Mouse (Mus musculus): ENCODE results near the gene Ppp4r3a. TPM values are rescaled to one million over a fixed set of nuclear protein-coding genes. Genes with fewer than 3 reads are reported as not detected.
"Not testable (repeated sequence)": the region's sequence is repeated elsewhere in the genome, so short reads cannot be mapped to it uniquely, and the experiment has no call there.

Gene Ppp4r3a
- 1.8 and 2.2 TPM in 2 replicates for polyA plus RNA-seq (2012)

- no peaks in the 10 kb centered on the region for H3K27me3 ChIP-seq (ENCODE audit: control insufficient read depth)
- H3K9me3 ChIP-seq (ENCODE audit: control insufficient read depth, low read length): no peaks in the 10 kb centered on the region
- TF ChIP-seq TAL1 (IDR thresholded peaks at IDR 0.05; ENCODE audit: low read length) (no peak), GATA1 (IDR thresholded peaks at IDR 0.05; ENCODE audit: low read length) (no peak)
- peaks cover 39% of the 10 kb centered on the region for H3K36me3 ChIP-seq (ENCODE audit: control insufficient read depth)
- H3K4me1 ChIP-seq (ENCODE audit: control insufficient read depth): peaks cover 41% of the 10 kb centered on the region
- peak within 1 kb of the TSS; percentile 98 for H3K4me3 ChIP-seq (replicated peaks)
Measured at GRCm38 (mm10) chr12:101083076-101083838, at the start of gene Ppp4r3a. Gene Ppp4r3a, minus strand, starts transcription at chr12:101083702.

GRCm38 (mm10) chr12:101123013-101123412, 39.5 kb upstream of the Ppp4r3a start:
- TF ChIP-seq GATA1 (IDR thresholded peaks at IDR 0.05; ENCODE audit: low read length): no peak
- H3K9me3 ChIP-seq (ENCODE audit: control insufficient read depth, low read length): no peaks in the 10 kb centered on the region
- H3K4me1 ChIP-seq (ENCODE audit: control insufficient read depth): no peaks in the 10 kb centered on the region
- H3K36me3 ChIP-seq (ENCODE audit: control insufficient read depth): no peaks in the 10 kb centered on the region
- no peak overlapping the region for H3K4me3 ChIP-seq (replicated peaks)
- no peaks in the 10 kb centered on the region for H3K27me3 ChIP-seq (ENCODE audit: control insufficient read depth)

- H3K9me3 ChIP-seq (ENCODE audit: control insufficient read depth, low read length); H3K36me3 ChIP-seq (ENCODE audit: control insufficient read depth); H3K4me3 ChIP-seq (replicated peaks); H3K4me1 ChIP-seq (ENCODE audit: control insufficient read depth); H3K27me3 ChIP-seq (ENCODE audit: control insufficient read depth): not testable (repeated sequence)
Measured at GRCm38 (mm10) chr12:101122066-101122465, 38.6 kb upstream of the Ppp4r3a start.

- H3K27me3 ChIP-seq (ENCODE audit: control insufficient read depth); H3K4me1 ChIP-seq (ENCODE audit: control insufficient read depth); H3K36me3 ChIP-seq (ENCODE audit: control insufficient read depth); H3K4me3 ChIP-seq (replicated peaks); H3K9me3 ChIP-seq (ENCODE audit: control insufficient read depth, low read length): not testable (repeated sequence)
Measured at GRCm38 (mm10) chr12:101109794-101110585, 26.5 kb upstream of the Ppp4r3a start.

GRCm38 (mm10) chr12:101107722-101108121, 24.2 kb upstream of the Ppp4r3a start:
- Histone ChIP-seq H3K36me3 (ENCODE audit: control insufficient read depth) (no peaks in the 10 kb centered on the region), H3K4me1 (ENCODE audit: control insufficient read depth) (no peaks in the 10 kb centered on the region), H3K4me3 (replicated peaks) (no peak overlapping the region), H3K27me3 (ENCODE audit: control insufficient read depth) (no peaks in the 10 kb centered on the region), H3K9me3 (ENCODE audit: control insufficient read depth, low read length) (no peaks in the 10 kb centered on the region)
- TF ChIP-seq TAL1 (IDR thresholded peaks at IDR 0.05; ENCODE audit: low read length) (no peak), GATA1 (IDR thresholded peaks at IDR 0.05; ENCODE audit: low read length) (no peak)

GRCm38 (mm10) chr12:101105571-101105970, 22.1 kb upstream of the Ppp4r3a start:
- H3K4me1 ChIP-seq (ENCODE audit: control insufficient read depth): no peaks in the 10 kb centered on the region
- no peak overlapping the region for H3K4me3 ChIP-seq (replicated peaks)
- H3K9me3 ChIP-seq (ENCODE audit: control insufficient read depth, low read length): peaks cover 5% of the 10 kb centered on the region; the same call in 1 of the 2 replicates
- TF ChIP-seq GATA1 (IDR thresholded peaks at IDR 0.05; ENCODE audit: low read length): no peak
- no peaks in the 10 kb centered on the region for H3K36me3 ChIP-seq (ENCODE audit: control insufficient read depth)
- H3K27me3 ChIP-seq (ENCODE audit: control insufficient read depth): no peaks in the 10 kb centered on the region

- Histone ChIP-seq H3K9me3 (ENCODE audit: control insufficient read depth, low read length) (peaks cover 10% of the 10 kb centered on the region; the same call in 1 of the 2 replicates), H3K27me3 (ENCODE audit: control insufficient read depth) (no peaks in the 10 kb centered on the region), H3K4me1 (ENCODE audit: control insufficient read depth) (no peaks in the 10 kb centered on the region), H3K36me3 (ENCODE audit: control insufficient read depth) (no peaks in the 10 kb centered on the region), H3K4me3 (replicated peaks) (no peak overlapping the region)
- TF ChIP-seq TAL1 (IDR thresholded peaks at IDR 0.05; ENCODE audit: low read length) (no peak), GATA1 (IDR thresholded peaks at IDR 0.05; ENCODE audit: low read length) (no peak)
Measured at GRCm38 (mm10) chr12:101102648-101103047, 19.1 kb upstream of the Ppp4r3a start.

GRCm38 (mm10) chr12:101093678-101094077, 10.2 kb upstream of the Ppp4r3a start:
- H3K36me3 ChIP-seq (ENCODE audit: control insufficient read depth); H3K4me3 ChIP-seq (replicated peaks); H3K9me3 ChIP-seq (ENCODE audit: control insufficient read depth, low read length); H3K27me3 ChIP-seq (ENCODE audit: control insufficient read depth); H3K4me1 ChIP-seq (ENCODE audit: control insufficient read depth): not testable (repeated sequence)

- TF ChIP-seq GATA1 (IDR thresholded peaks at IDR 0.05; ENCODE audit: low read length): no peak
- TF ChIP-seq TAL1 (IDR thresholded peaks at IDR 0.05; ENCODE audit: low read length): no peak
- H3K4me1 ChIP-seq (ENCODE audit: control insufficient read depth): peaks cover 3% of the 10 kb centered on the region
- H3K4me3 ChIP-seq (replicated peaks): no peak overlapping the region
- no peaks in the 10 kb centered on the region for H3K27me3 ChIP-seq (ENCODE audit: control insufficient read depth)
- H3K9me3 ChIP-seq (ENCODE audit: control insufficient read depth, low read length): no peaks in the 10 kb centered on the region
- H3K36me3 ChIP-seq (ENCODE audit: control insufficient read depth): no peaks in the 10 kb centered on the region
Measured at GRCm38 (mm10) chr12:101089955-101090354, 6.5 kb upstream of the Ppp4r3a start.

Measured in erythroblast, embryonic 14.5 days (primary cell).